Mouse (Mus musculus): Measurements from ENCODE around the gene Fgf9. TPM values are rescaled to one million over a fixed set of nuclear protein-coding genes. Genes with fewer than 3 reads are reported as not detected.

Gene Fgf9
- total and polyA plus RNA-seq, 2 experiments: 0.07 to 0.09 TPM

DNA sequence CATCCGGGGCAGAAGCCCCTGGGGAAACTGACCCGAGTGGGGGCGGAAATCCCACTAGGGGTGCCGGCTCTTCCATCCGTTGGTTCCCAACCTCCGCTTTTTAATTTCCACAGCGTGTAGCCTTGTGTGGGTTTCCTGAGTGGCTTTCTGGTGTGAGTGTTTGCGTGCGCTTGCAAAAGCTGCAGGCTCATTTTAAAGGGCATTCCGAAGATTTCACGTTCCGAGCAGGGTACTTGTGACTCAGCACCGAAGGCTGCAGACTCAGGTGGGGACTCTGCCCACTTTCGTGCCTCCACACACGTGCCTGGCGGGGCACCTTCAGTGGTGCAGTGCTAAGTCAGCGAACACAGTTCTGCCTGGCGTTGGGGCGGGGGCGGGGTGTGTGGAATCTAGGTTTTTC lies 3.6 kb downstream of the Fgf9 start:
- TF ChIP-seq POLR2A (IDR thresholded peaks at IDR 0.05; ENCODE audit: extremely low read depth, insufficient read depth, low read length): no peak
- TF ChIP-seq CTCF (IDR thresholded peaks at IDR 0.05; ENCODE audit: low read depth, low read length): no peak
- Histone ChIP-seq H3K9ac (ENCODE audit: low read depth, low read length) (no peak overlapping the region), H3K27me3 (ENCODE audit: control insufficient read depth, insufficient read depth, low read length) (peaks cover 36% of the 10 kb centered on the region), H3K79me2 (ENCODE audit: control insufficient read depth, insufficient read depth, low read length) (no peaks in the 10 kb centered on the region), H3K4me3 (ENCODE audit: insufficient read depth, low read depth, low read length) (no peak overlapping the region), H3K4me1 (ENCODE audit: control insufficient read depth, insufficient read depth, low read length) (peaks cover 16% of the 10 kb centered on the region), H3K36me3 (ENCODE audit: control insufficient read depth, insufficient read depth, low read length) (no peaks in the 10 kb centered on the region), H3K27ac (replicated peaks; ENCODE audit: insufficient read depth, low read depth, low read length) (no peak overlapping the region)
- no peak for DNase-seq (ENCODE audit: extremely low read depth, low read depth, low spot score)
- 4% methylated on average over 20 of the region's 20 CpGs for WGBS

DNA sequence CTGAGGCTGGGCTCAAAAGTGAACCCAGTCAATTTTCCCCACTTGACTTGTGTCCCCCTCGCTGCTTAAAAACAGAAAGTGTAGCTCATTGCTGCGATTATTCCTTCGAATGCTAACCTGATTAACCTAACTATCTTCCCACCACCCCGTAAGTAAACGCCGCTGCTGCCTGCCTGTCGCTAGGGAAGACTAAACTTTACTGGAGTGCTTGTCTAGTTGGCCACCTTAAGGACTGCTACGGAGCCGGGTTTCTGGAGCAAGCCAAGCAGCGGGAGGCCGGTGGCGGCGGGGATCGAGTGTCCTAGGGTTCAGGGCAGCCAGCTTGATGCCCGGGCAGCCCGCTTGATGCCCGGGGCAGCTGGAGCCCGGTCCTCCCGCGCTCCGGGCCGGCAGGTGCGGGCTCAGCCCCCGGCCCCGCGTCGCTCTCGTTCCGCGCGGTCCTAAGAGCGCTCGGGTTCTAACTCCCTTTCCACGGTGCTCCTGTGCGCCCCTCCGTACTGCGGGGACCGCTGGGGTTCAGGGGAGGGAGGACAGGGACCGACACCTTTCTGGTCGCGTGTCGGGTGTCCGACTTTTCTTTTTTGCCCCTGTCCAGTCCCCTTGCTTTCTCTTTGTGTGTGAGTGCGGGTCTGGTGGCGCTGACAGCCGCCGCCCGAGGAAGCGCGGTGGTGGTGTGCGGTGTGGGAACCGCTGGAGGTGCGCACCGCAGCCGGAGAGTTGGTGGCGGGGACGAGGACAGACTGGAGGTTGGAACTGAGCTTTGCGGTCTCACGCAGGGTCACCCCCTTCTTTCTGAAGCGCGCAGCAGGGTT lies 4.5 kb downstream of the Fgf9 start:
- H3K9ac ChIP-seq (ENCODE audit: low read depth, low read length): no peak overlapping the region
- peaks cover 37% of the 10 kb centered on the region for H3K27me3 ChIP-seq (ENCODE audit: control insufficient read depth, insufficient read depth, low read length)
- no peak overlapping the region for H3K27ac ChIP-seq (replicated peaks; ENCODE audit: insufficient read depth, low read depth, low read length)
- H3K4me1 ChIP-seq (ENCODE audit: control insufficient read depth, insufficient read depth, low read length): peaks cover 16% of the 10 kb centered on the region
- no peaks in the 10 kb centered on the region for H3K36me3 ChIP-seq (ENCODE audit: control insufficient read depth, insufficient read depth, low read length)
- TF ChIP-seq POLR2A (IDR thresholded peaks at IDR 0.05; ENCODE audit: extremely low read depth, insufficient read depth, low read length) (no peak), CTCF (IDR thresholded peaks at IDR 0.05; ENCODE audit: low read depth, low read length) (no peak)
- DNase-seq (ENCODE audit: extremely low read depth, low read depth, low spot score): no peak
- H3K79me2 ChIP-seq (ENCODE audit: control insufficient read depth, insufficient read depth, low read length): no peaks in the 10 kb centered on the region
- under 1% methylated on average over 61 of the region's 61 CpGs for WGBS
- peak overlapping the region; percentile 39; the same call in 1 of the 2 replicates for H3K4me3 ChIP-seq (ENCODE audit: insufficient read depth, low read depth, low read length)

DNA sequence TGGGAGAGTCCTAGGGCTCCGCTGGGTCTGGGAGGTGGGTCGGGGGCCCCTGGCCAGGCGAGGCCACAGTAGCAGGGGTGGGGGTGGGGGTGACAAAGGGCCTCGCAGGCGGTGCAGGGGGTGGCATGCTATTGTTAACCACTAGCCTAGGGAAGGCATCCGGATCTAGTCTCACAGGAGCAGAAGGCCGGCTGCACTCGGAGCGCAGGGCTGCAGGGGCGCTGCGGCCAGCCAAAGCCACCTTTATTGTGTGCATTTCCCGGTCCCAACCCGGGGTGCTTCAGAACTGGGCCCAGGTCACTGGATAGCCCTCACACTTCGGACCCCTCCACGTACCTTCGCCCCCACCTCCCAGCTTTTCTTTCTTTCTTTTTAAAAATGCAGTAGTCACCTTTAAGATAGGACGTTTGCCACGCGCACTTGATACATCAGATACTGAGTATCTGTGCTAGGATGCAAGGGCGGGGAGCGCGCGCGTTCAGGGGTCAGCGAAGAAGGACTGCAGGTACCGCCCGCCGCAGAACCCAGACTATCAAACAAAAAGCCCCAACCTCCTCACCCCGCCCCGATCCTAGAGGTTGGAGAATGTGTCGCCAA lies 5.2 kb downstream of the Fgf9 start:
- H3K27me3 ChIP-seq (ENCODE audit: control insufficient read depth, insufficient read depth, low read length): peaks cover 37% of the 10 kb centered on the region
- peaks cover 13% of the 10 kb centered on the region for H3K4me1 ChIP-seq (ENCODE audit: control insufficient read depth, insufficient read depth, low read length)
- no peak overlapping the region for H3K9ac ChIP-seq (ENCODE audit: low read depth, low read length)
- no peak for TF ChIP-seq POLR2A (IDR thresholded peaks at IDR 0.05; ENCODE audit: extremely low read depth, insufficient read depth, low read length)
- no peak for TF ChIP-seq CTCF (IDR thresholded peaks at IDR 0.05; ENCODE audit: low read depth, low read length)
- peak overlapping the region; percentile 39; the same call in 1 of the 2 replicates for H3K4me3 ChIP-seq (ENCODE audit: insufficient read depth, low read depth, low read length)
- H3K36me3 ChIP-seq (ENCODE audit: control insufficient read depth, insufficient read depth, low read length): no peaks in the 10 kb centered on the region
- H3K27ac ChIP-seq (replicated peaks; ENCODE audit: insufficient read depth, low read depth, low read length): no peak overlapping the region
- H3K79me2 ChIP-seq (ENCODE audit: control insufficient read depth, insufficient read depth, low read length): no peaks in the 10 kb centered on the region
- DNase-seq (ENCODE audit: extremely low read depth, low read depth, low spot score): no peak
- 2% methylated on average over 31 of the region's 31 CpGs for WGBS

DNA sequence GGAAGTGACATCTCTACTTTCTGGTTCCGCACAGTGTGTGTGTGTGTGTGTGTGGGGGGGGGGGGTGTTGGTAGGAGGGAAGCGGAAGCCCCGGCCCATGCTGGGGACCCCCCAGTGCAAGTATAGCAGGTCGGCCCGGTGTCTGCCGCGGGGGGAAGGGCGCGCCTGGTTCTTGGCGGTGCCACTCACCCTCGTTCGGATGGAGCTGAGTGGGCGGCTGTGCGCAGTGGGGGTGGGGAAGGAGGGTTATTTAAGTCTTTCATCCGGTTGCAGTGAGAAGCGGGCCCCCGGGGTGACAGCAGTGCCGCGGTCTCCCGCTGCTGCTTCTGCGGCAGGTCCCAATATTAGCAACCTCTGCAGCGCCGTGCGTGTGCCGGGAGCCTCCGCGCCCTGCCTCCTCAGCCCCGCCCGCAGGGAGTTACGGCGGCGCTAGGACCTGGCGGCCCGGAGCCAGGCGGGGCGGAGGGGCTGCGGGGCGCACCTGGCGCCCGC lies 5.7 kb downstream of the Fgf9 start:
- under 1% methylated on average over 39 of the region's 40 CpGs for WGBS
- Histone ChIP-seq H3K36me3 (ENCODE audit: control insufficient read depth, insufficient read depth, low read length) (no peaks in the 10 kb centered on the region), H3K9ac (ENCODE audit: low read depth, low read length) (no peak overlapping the region), H3K27me3 (ENCODE audit: control insufficient read depth, insufficient read depth, low read length) (peaks cover 37% of the 10 kb centered on the region), H3K4me1 (ENCODE audit: control insufficient read depth, insufficient read depth, low read length) (peaks cover 12% of the 10 kb centered on the region), H3K79me2 (ENCODE audit: control insufficient read depth, insufficient read depth, low read length) (no peaks in the 10 kb centered on the region), H3K4me3 (ENCODE audit: insufficient read depth, low read depth, low read length) (peak overlapping the region; percentile 45; the same call in 1 of the 2 replicates), H3K27ac (replicated peaks; ENCODE audit: insufficient read depth, low read depth, low read length) (no peak overlapping the region)
- TF ChIP-seq POLR2A (IDR thresholded peaks at IDR 0.05; ENCODE audit: extremely low read depth, insufficient read depth, low read length) (no peak), CTCF (IDR thresholded peaks at IDR 0.05; ENCODE audit: low read depth, low read length) (no peak)
- DNase-seq (ENCODE audit: extremely low read depth, low read depth, low spot score): no peak

- Histone ChIP-seq H3K27ac (replicated peaks; ENCODE audit: insufficient read depth, low read depth, low read length) (no peak overlapping the region), H3K4me1 (ENCODE audit: control insufficient read depth, insufficient read depth, low read length) (peaks cover 12% of the 10 kb centered on the region), H3K9ac (ENCODE audit: low read depth, low read length) (no peak overlapping the region), H3K4me3 (ENCODE audit: insufficient read depth, low read depth, low read length) (peak overlapping the region; percentile 45; the same call in 1 of the 2 replicates), H3K27me3 (ENCODE audit: control insufficient read depth, insufficient read depth, low read length) (peaks cover 37% of the 10 kb centered on the region), H3K79me2 (ENCODE audit: control insufficient read depth, insufficient read depth, low read length) (no peaks in the 10 kb centered on the region), H3K36me3 (ENCODE audit: control insufficient read depth, insufficient read depth, low read length) (no peaks in the 10 kb centered on the region)
- 17% methylated on average over 14 of the region's 14 CpGs for WGBS
- no peak for DNase-seq (ENCODE audit: extremely low read depth, low read depth, low spot score)
- TF ChIP-seq POLR2A (IDR thresholded peaks at IDR 0.05; ENCODE audit: extremely low read depth, insufficient read depth, low read length) (no peak), CTCF (IDR thresholded peaks at IDR 0.05; ENCODE audit: low read depth, low read length) (no peak)
These were observed 6.4 kb downstream of the Fgf9 start for GRCm38 (mm10) chr14:58076726-58077255.

Data from liver, adult 2 months (tissue).